Mouse (Mus musculus): ENCODE measurements around the gene Cldn5.

DNA sequence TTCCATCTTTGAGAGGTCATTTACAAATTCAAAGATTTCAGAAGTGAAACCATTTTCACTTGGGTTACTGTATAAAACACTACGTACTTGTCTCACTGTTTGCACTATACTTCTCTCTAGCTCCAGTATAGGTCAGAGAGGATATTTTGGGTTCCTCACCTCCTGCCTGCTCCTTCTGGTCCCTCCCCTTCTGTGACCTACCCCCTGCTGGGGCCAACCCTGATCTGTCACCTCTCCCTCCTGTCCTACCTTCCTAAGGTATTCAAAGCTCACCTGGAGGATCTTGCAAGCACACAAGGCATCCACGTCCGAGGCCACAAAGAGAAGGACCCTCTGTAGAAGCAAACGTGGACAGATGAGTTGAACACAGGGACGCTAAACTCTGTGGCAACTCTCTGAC, 34.4 kb downstream of the Cldn5 start:
- TF ChIP-seq CTCF (IDR thresholded peaks at IDR 0.05; ENCODE audit: low read depth, low read length) (no peak), POLR2A (IDR thresholded peaks at IDR 0.05; ENCODE audit: extremely low read depth, insufficient read depth, low read length) (no peak)
